Mouse (Mus musculus) retina, embryonic 14.5 days (tissue): ENCODE measurements around the gene Dctn5.

Source experiments
- DNase-seq: peaks from one replicate; pipeline ENCODE4 v3.0.0-alpha.2; 2015; ENCODE audit warnings: low spot score

Dctn5 gene

GRCm38 (mm10) chr7:122132497-122133337 is at the start of gene Dctn5, which contains the start of gene Palb2:
Dctn5 (plus strand) TSS chr7:122133041.
Palb2 (minus strand) TSS chr7:122132985.
- peak; percentile 98 for DNase-seq

- DNase-seq: no peak
Observed at GRCm38 (mm10) chr7:122087195-122087982, 45.5 kb upstream of the Dctn5 start.

GRCm38 (mm10) chr7:122094564-122095330 is 38.1 kb upstream of the Dctn5 start:
- DNase-seq: no peak

GRCm38 (mm10) chr7:122098009-122098408 is 34.8 kb upstream of the Dctn5 start:
- DNase-seq: no peak

DNA sequence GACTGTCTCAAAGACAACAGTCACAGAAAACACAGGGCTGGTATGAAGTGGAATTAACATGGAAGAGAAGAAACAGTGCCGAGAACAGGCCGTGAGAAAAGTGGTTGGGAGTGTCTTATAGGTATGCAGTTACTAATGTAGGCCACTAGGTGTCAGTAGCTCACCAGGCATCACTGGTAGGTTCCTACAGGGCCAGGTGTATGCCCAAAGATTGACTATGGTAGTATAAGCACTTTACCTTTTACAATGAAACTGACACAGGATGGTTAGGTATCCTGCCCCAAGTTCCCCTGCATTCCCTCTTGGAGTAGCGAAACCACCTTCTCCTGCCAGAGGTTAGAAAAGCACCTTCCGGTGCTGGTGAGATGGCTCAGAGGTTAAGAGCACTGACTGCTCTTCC is 33.6 kb upstream of the Dctn5 start:
- DNase-seq: peak; percentile 77

DNA sequence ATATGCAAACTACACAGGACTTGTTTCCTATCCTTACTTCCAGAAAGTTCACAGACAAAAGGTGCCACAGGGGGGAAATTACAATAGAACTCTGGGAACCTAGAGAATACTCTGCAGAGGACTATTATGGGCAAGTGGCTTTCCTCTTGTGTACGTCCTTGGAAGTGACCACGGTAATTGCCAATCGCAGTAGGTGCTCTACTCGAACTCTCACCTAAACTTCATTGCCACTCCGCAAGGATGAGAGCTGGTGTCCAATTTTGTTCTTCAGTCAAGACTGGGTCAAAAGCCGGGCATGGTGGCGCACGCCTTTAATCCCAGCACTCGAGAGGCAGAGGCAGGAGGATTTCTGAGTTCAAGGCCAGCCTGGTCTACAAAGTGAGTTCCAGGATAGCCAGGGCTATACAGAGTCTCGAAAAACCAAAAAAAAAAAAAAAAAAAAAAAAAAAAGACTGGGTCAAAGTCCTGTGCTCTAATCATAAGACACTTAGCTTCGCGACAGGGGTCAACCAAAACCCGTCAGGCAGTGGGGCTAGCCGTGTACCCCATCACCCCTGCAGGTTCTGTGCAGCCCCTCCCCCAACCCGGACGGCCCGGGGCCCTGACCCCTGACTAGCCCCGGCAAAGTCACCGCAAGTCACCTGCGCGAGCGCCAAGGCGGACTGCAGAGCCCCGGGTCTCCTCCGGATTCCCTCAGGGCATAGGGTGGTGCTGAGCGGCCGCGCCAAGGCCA is 31.7 kb upstream of the Dctn5 start:
- peak; percentile 57 for DNase-seq

- DNase-seq: peak; percentile 96
Observed at GRCm38 (mm10) chr7:122101747-122102244, 31.0 kb upstream of the Dctn5 start, which contains the start of gene Ndufab1. Ndufab1 (minus strand) TSS chr7:122101886.

- DNase-seq: no peak
Observed at GRCm38 (mm10) chr7:122108206-122108605, 24.6 kb upstream of the Dctn5 start.

DNA sequence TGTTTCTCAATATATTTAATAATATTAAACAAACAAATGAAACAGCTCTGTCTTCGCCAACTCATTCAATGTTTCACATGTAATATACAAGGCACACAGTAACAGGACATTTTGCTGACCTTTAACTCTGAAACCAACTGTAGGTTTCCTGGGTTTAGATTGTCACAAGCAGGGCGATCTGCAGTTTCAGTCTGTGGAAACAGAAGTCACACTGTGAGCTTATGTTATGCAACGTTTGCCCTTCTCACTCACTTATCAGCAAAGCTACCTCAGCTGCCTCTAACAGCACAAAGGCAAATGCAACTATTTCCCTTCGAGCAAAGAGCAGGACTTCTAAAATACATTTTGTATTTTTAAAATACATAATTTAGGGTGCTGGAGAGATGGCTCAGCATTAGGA is 9.3 kb upstream of the Dctn5 start:
- no peak for DNase-seq

DNA sequence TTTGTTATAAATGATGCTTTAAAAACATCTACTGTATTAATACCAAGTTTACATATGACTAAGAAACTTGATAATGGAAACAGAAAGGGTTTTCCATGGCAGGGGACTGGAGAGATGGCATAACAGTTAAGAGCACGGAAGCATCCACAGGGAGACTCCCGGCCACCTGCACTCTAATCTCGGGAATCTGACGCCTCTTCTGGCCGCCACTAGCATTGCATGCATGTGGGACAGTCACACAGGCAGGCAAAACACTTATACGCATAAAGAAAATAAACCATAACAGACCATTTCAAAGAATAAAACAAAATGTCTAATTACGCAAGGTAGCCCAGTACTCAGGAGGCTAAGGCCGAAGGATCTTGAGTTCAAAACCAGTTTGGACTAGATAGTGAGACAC is 7.2 kb upstream of the Dctn5 start:
- DNase-seq: no peak

GRCm38 (mm10) chr7:122126946-122127345 is 5.9 kb upstream of the Dctn5 start:
- no peak for DNase-seq

- no peak for DNase-seq
Observed at GRCm38 (mm10) chr7:122131834-122132233, 1.0 kb upstream of the Dctn5 start.

GRCm38 (mm10) chr7:122133338-122133625 is 441 bp downstream of the Dctn5 start:
- peak; percentile 2 for DNase-seq

- DNase-seq: peak; percentile 44
Observed at GRCm38 (mm10) chr7:122135070-122135469, 2.2 kb downstream of the Dctn5 start.

DNA sequence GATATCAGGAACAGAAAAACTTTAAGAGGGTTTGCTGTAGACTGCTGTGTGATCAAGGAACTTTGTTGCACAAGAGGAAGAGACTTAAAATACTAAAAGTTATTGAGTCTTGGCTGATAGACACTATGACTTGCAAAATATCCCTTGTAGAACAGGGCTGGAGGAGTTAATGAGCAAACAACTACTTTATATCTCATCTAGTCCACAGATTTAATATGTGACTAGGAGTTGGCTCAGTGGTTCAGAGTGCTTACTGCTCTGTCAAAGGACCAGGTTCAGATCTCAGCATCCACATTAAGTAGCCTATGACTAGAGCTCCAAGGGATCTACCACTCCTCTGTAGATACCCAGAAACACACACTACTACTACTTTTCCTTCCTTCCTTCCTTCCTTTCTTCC is 4.2 kb downstream of the Dctn5 start:
- no peak for DNase-seq

DNA sequence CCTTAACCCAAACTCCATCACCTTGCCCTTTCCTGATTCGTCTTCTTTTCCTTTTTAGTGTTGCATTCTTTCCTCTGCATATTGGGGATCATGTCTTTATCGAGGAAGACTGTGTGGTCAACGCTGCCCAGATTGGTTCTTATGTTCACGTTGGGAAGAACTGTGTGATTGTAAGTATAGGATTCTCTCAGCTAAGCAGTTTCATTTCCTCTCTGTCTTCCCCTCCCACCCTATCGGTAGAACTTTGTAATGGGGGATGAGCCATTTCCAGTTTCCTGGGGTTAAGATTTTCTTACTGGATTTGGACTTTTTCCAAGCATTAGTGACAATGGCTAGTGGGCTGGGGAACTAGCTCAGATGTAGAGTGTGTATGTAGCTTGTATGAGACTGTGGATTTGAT is 5.3 kb downstream of the Dctn5 start:
- DNase-seq: no peak

DNA sequence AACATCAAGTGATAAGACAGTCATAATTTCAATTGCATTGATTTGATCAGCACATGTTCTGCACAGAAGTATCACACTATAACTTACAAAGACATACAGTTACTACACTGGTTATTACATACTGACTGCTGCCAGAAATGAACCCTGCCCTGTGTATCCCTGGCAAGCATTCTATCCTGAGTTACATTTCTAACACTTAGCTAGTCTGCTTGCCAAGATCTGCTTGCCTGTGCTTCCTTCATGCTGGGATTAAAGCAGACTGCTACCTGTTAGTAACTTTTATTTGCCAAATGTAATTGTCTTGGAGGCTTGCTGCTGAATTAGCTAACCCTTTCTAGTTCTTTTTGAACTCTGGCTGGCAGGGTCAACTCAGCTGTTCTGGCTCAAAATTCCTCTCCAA is 8.2 kb downstream of the Dctn5 start:
- DNase-seq: no peak

DNA sequence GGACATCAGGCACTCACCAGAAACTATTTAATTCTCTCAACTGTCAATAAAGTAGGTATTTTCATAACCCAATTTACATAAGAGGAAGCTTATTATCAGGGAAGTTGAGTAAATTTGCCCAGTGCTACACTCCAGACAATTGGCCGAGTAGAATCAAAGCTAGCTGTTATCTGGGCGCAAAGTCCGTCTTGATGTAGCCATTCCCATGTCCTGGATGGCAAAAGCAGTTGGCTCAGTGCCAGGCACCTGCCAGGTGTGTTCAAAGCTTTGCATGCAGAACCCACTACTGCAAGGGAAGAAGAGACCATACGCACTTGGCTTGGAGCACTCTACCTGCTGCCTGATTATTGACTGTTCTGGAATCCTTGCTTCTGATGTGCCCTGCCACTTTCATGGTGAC is 19.6 kb downstream of the Dctn5 start:
- DNase-seq: no peak

GRCm38 (mm10) chr7:122158488-122158887 is 25.6 kb downstream of the Dctn5 start:
- DNase-seq: no peak

DNA sequence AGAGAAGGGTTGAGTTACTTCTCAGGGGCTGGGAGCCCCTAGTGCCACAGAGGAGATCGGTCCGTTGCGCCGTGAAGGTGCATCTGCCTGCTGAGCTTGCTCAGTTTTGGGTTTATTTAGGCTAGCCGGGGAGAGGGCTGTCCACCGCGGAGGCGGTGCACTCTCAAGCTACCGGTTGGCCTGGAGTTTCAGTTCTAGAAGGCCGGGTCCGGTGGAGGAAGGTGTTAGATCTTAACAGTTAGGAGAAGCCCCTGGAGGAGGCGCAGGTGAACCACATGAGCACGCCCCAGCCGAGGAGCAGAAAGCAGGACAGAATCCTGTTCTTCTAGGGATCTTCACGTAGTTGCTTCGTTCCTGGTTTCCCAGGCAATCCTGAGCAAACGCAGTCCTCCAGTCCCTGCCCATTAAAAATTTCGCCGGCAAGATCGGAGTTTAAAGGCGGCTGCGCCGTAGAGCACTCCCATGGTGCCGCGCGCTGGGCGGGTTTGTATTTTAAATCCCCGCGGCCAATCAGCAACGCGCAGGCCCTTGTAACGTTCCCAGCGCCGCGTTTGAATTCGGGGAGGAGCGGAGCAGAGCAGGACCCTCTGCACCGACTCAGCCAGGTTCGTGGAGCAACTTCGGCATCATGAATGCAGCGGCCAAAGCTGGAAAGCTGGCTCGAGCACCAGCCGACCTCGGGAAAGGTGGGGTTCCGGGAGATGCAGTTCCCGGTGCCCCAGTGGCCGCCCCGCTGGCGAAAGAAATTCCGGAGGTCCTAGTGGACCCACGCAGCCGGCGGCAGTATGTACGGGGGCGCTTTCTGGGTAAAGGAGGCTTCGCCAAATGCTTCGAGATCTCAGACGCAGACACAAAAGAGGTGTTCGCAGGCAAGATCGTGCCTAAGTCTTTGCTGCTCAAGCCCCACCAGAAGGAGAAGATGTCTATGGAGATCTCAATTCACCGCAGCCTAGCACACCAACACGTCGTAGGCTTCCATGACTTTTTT is 26.4 kb downstream of the Dctn5 start, which contains the start of gene Plk1:
Gene Plk1, plus strand, starts transcription at position 525 of the 988 bp plus-strand sequence.
- peak; percentile 91 for DNase-seq
